Mouse (Mus musculus) C2C12 (cell line): Measurements from ENCODE around the gene Wdr90.

Source experiments
- CEBPB ChIP-seq: IDR thresholded peaks from one replicate; pipeline ENCODE4 v1.6.1; 2011; ENCODE audit warnings: low read depth, mild to moderate bottlenecking, control low read depth, moderate library complexity
- CTCF ChIP-seq: IDR thresholded peaks from one replicate; pipeline ENCODE4 v1.5.1; 2011; ENCODE audit not compliant: control insufficient read depth, insufficient read depth, insufficient read length
- FOSL1 ChIP-seq: IDR thresholded peaks from one replicate; pipeline ENCODE4 v1.8.0; 2011; ENCODE audit warnings: mild to moderate bottlenecking, low read length; ENCODE audit not compliant: poor library complexity, insufficient read depth, severe bottlenecking
- MAX ChIP-seq: IDR thresholded peaks from one replicate; pipeline ENCODE4 v1.6.1; 2011; ENCODE audit warnings: mild to moderate bottlenecking, control low read depth
- MYOD1 ChIP-seq: IDR thresholded peaks from one replicate; pipeline ENCODE4 v1.6.1; 2011; ENCODE audit warnings: low read depth; ENCODE audit not compliant: control insufficient read depth, insufficient read length
- MYOG ChIP-seq: IDR thresholded peaks from one replicate; pipeline ENCODE4 v1.6.1; 2011; ENCODE audit not compliant: control insufficient read depth, insufficient read length; ENCODE audit errors: extremely low read depth
- USF1 ChIP-seq: IDR thresholded peaks from one replicate; pipeline ENCODE4 v1.6.1; 2011; ENCODE audit warnings: low read depth, mild to moderate bottlenecking, control low read depth, moderate library complexity

- TF ChIP-seq CTCF (no peak), CEBPB (no peak), USF1 (no peak), MAX (no peak), MYOD1 (no peak), FOSL1 (no peak), MYOG (no peak)
These were observed 7.4 kb upstream of the Wdr90 start, which contains the start of gene Mcrip2 for GRCm38 (mm10) chr17:25868601-25869191.
